Mouse (Mus musculus) lung, adult 2 months (tissue): Measurements from ENCODE around the gene Ldhb.

ENCODE experiments used
- CTCF ChIP-seq: fragments of 200-500 bp; IDR thresholded peaks from 2 replicates; pipeline ENCODE4 v1.5.1; 2011; ENCODE audit warnings: mild to moderate bottlenecking, low read length, control low read depth; ENCODE audit not compliant: insufficient read depth
- POLR2A ChIP-seq: fragments of 200-500 bp; IDR thresholded peaks from 2 replicates; pipeline ENCODE4 v1.6.1; 2011; ENCODE audit warnings: low read depth, mild to moderate bottlenecking, control low read depth, low read length, borderline replicate concordance; ENCODE audit errors: extremely low read depth

GRCm38 (mm10) chr6:142532686-142533085 is 24.9 kb upstream of the Ldhb start:
- TF ChIP-seq CTCF, result no peak
- TF ChIP-seq POLR2A, result no peak
